Mouse (Mus musculus) forebrain, embryonic 13.5 days (tissue): ENCODE data around the gene Wdr46. TPM values are rescaled to one million over a fixed set of nuclear protein-coding genes. Genes with fewer than 3 reads are reported as not detected.

Experiments
- ATAC-seq: fragments of 200-750 bp; cut with Nextera tagmentation; 2 replicates; pipeline ENCODE4 v1.8.0; 2017
- H3K27ac ChIP-seq: fragments of 300-500 bp; sonication (generic); 2 replicates; pipeline ENCODE4 v1.5.1; 2015; ENCODE audit warnings: inconsistent platforms, mild to moderate bottlenecking, moderate library complexity
- H3K27me3 ChIP-seq: fragments of 300-500 bp; sonication (generic); 2 replicates; pipeline ENCODE4 v1.6.1; 2015; ENCODE audit warnings: mild to moderate bottlenecking, inconsistent platforms
- H3K36me3 ChIP-seq: fragments of 300-500 bp; sonication (generic); 2 replicates; pipeline ENCODE4 v1.6.1; 2015; ENCODE audit warnings: mild to moderate bottlenecking, inconsistent platforms; ENCODE audit not compliant: poor library complexity, severe bottlenecking
- H3K4me1 ChIP-seq: fragments of 300-500 bp; sonication (generic); 2 replicates; pipeline ENCODE4 v1.6.1; 2015; ENCODE audit warnings: inconsistent platforms
- H3K4me2 ChIP-seq: fragments of 300-500 bp; sonication (generic); 2 replicates; pipeline ENCODE4 v1.6.1; 2015; ENCODE audit warnings: inconsistent platforms, mild to moderate bottlenecking, moderate library complexity
- H3K4me3 ChIP-seq: fragments of 300-500 bp; sonication (generic); 2 replicates; pipeline ENCODE4 v1.5.1; 2015; ENCODE audit warnings: mild to moderate bottlenecking, inconsistent platforms
- H3K9ac ChIP-seq: fragments of 300-500 bp; sonication (generic); 2 replicates; pipeline ENCODE4 v1.6.1; 2015; ENCODE audit warnings: mild to moderate bottlenecking, inconsistent platforms
- H3K9me3 ChIP-seq: fragments of 300-500 bp; sonication (generic); replicated peaks from 2 replicates; pipeline ENCODE4 v1.6.1; 2016; ENCODE audit warnings: inconsistent platforms
- WGBS: fragments of 180-500 bp; shearing (Covaris S2); methylation state at CpG from one replicate; pipeline ENCODE4 v1.1.7; 2015; 5-methylcytosine and 5-hydroxymethylcytosine counted together
- polyA plus RNA-seq: library from polyadenylated mRNA; unstranded; fragments of >200 nt; fragmentation: Nextera tagmentation; extraction: Ambion mirVana; gene quantifications from 2 replicates; pipeline ENCODE4 v1.2.1, GENCODE M21; 2015

The Wdr46 gene
- polyA plus RNA-seq, 1 experiment from 2014 or later, result 28.4 TPM

DNA sequence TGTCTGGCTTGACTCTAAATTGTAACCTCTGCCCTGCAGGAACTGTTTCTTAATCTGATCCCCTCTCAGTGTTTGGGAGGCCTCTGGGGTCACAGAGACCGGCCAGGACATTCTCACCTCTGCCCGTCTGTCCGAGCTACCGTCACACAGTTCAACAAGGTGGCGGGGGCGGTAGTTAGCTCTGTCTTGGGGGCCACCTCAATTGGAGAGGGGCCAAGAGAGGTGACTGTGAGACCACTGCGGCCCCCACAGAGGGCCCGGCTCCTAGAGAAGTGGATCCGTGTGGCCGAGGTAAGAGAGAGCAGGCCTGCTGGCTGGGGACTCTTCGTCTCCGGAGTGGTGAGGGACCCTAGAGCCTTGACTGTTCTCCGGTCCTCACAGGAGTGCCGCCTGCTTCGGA lies 7.5 kb upstream of the Wdr46 start:
- Histone ChIP-seq H3K4me3 (no peak overlapping the region), H3K27ac (no peak overlapping the region), H3K4me2 (no peak overlapping the region), H3K9ac (no peak overlapping the region), H3K4me1 (peaks cover 24% of the 10 kb centered on the region), H3K36me3 (peaks cover 58% of the 10 kb centered on the region), H3K27me3 (0 out of 2 replicates have a peak, but pooled peaks cover 2% of the 10 kb centered on the region), H3K9me3 (no peaks in the 10 kb centered on the region)
- WGBS, result 96% methylated on average over 15 of the region's 15 CpGs
- ATAC-seq, result no peak

DNA sequence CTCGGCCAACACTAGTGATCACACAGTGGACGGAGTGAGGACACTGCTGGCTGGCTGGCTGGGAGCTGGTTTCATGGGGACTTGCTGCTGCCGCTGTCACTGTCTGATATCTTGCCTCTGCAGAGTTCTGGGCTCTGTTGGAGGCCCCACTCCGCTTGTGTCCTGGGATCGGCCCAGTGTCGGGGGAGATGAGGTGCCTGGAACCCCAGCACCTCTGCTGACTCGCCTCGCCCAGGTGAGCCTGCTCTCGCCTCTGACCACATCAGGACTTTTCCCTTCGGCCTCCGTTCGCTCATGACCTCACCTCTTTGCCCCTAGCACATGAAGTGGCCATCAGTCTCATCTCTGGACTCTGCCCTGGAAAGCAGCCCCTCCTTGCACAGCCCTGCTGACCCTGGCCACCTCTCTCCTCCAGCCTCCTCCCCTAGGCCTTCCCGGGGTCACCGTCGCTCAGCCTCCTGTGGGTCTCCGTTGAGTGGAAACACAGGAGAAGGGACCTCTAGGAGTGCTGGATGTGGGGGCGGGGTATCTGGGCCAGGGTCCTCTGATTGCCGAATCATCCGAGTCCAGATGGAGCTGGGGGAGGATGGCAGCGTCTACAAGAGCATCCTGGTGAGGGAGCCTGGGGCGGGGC lies 4.9 kb upstream of the Wdr46 start:
- no peak for ATAC-seq
- no peaks in the 10 kb centered on the region for H3K9me3 ChIP-seq
- peak overlapping the region; percentile 13; the same call in 1 of the 2 replicates for H3K9ac ChIP-seq
- WGBS, result 91% methylated on average over 21 of the region's 21 CpGs
- peaks cover 21% of the 10 kb centered on the region for H3K4me1 ChIP-seq
- 0 out of 2 replicates have a peak overlapping the region, but pooled peaks have one; percentile 1 for H3K4me3 ChIP-seq
- no peak overlapping the region for H3K27ac ChIP-seq
- H3K4me2 ChIP-seq, result no peak overlapping the region
- peaks cover 68% of the 10 kb centered on the region for H3K36me3 ChIP-seq
- 0 out of 2 replicates have a peak, but pooled peaks cover 2% of the 10 kb centered on the region for H3K27me3 ChIP-seq

DNA sequence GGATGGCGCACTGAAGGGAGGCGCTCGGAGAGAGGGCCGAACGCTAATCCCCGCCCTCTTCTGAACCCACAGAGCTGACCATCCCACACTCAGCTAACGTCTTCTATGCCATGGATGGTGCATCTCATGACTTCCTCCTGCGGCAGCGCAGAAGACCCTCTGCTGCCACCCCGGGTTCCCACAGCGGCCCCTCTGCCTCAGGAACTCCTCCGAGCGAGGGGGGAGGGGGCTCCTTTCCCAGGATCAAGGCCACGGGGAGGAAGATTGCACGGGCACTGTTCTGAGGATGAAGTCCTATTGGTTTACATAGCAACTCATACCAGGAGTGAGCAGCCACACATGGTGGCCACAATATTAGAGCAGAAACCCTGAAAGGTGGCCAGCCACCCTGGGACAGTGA lies 3.5 kb upstream of the Wdr46 start:
- Histone ChIP-seq H3K9me3 (no peaks in the 10 kb centered on the region), H3K4me2 (no peak overlapping the region)

GRCm38 (mm10) chr17:33938783-33939182 lies 1.7 kb upstream of the Wdr46 start:
- H3K27ac ChIP-seq, result no peak overlapping the region
- no peak for ATAC-seq
- peak overlapping the region; percentile 77 for H3K4me3 ChIP-seq
- no peak overlapping the region for H3K9ac ChIP-seq
- no peaks in the 10 kb centered on the region for H3K27me3 ChIP-seq
- peaks cover 59% of the 10 kb centered on the region for H3K36me3 ChIP-seq
- 86% methylated on average over 11 of the region's 11 CpGs for WGBS
- H3K4me1 ChIP-seq, result peaks cover 24% of the 10 kb centered on the region
- H3K9me3 ChIP-seq, result no peaks in the 10 kb centered on the region
- peak overlapping the region; percentile 97 for H3K4me2 ChIP-seq

More for the DNA sequence above, 3.5 kb upstream of the Wdr46 start:
- H3K4me1 ChIP-seq, result peaks cover 22% of the 10 kb centered on the region
- peaks cover 66% of the 10 kb centered on the region for H3K36me3 ChIP-seq
- no peak for ATAC-seq
- H3K4me3 ChIP-seq, result no peak overlapping the region
- no peak overlapping the region for H3K27ac ChIP-seq
- no peaks in the 10 kb centered on the region for H3K27me3 ChIP-seq
- H3K9ac ChIP-seq, result no peak overlapping the region
- WGBS, result 85% methylated on average over 15 of the region's 15 CpGs

DNA sequence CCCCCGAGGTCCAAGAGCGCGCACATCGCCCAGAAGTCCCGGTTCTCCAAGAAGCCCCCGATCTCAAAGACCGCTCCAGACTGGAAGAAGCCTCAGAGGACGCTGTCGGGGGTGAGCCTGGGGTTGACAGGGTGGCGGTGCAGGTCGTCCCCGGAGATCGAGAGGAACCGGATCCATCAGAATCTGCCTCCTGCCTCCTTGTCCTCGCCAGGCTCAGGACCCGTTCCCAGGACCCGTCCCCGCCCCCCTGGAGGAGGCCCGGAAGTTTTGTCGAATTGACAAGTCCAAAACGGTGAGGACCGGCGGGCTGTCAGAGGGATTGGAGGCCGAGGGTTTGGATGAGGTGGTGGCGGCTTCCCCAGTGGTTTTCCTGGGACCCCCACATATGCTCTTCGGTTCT lies 521 bp downstream of the Wdr46 start:
- Histone ChIP-seq H3K9me3 (no peaks in the 10 kb centered on the region), H3K27me3 (no peaks in the 10 kb centered on the region), H3K27ac (no peak overlapping the region), H3K9ac (peak overlapping the region; percentile 81), H3K4me2 (peak overlapping the region; percentile 97), H3K36me3 (peaks cover 60% of the 10 kb centered on the region), H3K4me1 (peaks cover 24% of the 10 kb centered on the region), H3K4me3 (peak overlapping the region; percentile 77)
- ATAC-seq, result peak; percentile 3; the same call in 1 of the 2 replicates
- WGBS, result 4% methylated on average over 26 of the region's 26 CpGs

GRCm38 (mm10) chr17:33941381-33941780 lies 921 bp downstream of the Wdr46 start:
- WGBS, result 66% methylated on average over 19 of the region's 19 CpGs
- Histone ChIP-seq H3K4me2 (peak overlapping the region; percentile 97), H3K27me3 (no peaks in the 10 kb centered on the region), H3K27ac (no peak overlapping the region), H3K4me3 (peak overlapping the region; percentile 77), H3K9me3 (no peaks in the 10 kb centered on the region), H3K36me3 (peaks cover 60% of the 10 kb centered on the region), H3K9ac (peak overlapping the region; percentile 81), H3K4me1 (peaks cover 24% of the 10 kb centered on the region)
- ATAC-seq, result no peak

GRCm38 (mm10) chr17:33943454-33943853 lies 3.0 kb downstream of the Wdr46 start:
- no peak overlapping the region for H3K27ac ChIP-seq
- no peak overlapping the region for H3K9ac ChIP-seq
- H3K4me3 ChIP-seq, result no peak overlapping the region
- H3K4me2 ChIP-seq, result no peak overlapping the region
- H3K27me3 ChIP-seq, result no peaks in the 10 kb centered on the region
- H3K4me1 ChIP-seq, result peaks cover 24% of the 10 kb centered on the region
- 94% methylated on average over 15 of the region's 15 CpGs for WGBS
- H3K9me3 ChIP-seq, result no peaks in the 10 kb centered on the region
- H3K36me3 ChIP-seq, result peaks cover 60% of the 10 kb centered on the region
- ATAC-seq, result no peak

DNA sequence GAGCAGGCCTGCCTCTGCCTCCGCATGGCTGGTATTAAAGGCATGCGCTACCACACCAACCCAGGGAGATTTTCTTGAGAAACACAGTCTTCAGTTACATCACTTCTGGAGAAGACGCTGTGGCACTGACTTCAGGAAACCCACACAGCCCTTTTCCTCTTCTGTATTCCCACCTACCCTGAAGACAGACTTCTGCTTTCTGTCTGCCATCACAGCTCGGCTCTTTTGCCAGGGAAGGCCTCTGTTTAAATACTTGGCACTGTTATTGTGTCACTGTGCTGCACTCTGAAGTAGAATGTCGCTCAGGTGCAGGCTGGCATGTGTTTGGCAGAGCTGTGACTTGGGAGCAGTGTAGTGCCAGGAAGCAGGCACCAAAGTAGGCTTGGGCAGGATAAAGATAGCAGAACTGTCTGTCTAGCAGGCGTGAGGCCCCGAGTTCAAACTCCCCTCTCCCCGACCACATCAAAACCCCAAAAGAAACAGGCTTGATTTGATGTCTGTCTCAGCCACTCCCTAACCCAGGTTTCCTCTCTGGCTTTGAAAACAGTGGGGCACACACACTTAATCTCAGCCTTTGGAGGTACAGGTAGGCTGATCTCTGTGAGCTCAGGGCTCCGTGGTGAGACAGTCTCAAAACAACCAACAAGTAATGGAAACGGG lies 7.1 kb downstream of the Wdr46 start:
- no peaks in the 10 kb centered on the region for H3K9me3 ChIP-seq
- 93% methylated on average over 10 of the region's 10 CpGs for WGBS
- H3K4me1 ChIP-seq, result peaks cover 31% of the 10 kb centered on the region
- H3K27me3 ChIP-seq, result no peaks in the 10 kb centered on the region
- H3K4me3 ChIP-seq, result no peak overlapping the region
- no peak overlapping the region for H3K4me2 ChIP-seq
- no peak for ATAC-seq
- H3K9ac ChIP-seq, result no peak overlapping the region
- H3K36me3 ChIP-seq, result peaks cover 88% of the 10 kb centered on the region
- H3K27ac ChIP-seq, result no peak overlapping the region

DNA sequence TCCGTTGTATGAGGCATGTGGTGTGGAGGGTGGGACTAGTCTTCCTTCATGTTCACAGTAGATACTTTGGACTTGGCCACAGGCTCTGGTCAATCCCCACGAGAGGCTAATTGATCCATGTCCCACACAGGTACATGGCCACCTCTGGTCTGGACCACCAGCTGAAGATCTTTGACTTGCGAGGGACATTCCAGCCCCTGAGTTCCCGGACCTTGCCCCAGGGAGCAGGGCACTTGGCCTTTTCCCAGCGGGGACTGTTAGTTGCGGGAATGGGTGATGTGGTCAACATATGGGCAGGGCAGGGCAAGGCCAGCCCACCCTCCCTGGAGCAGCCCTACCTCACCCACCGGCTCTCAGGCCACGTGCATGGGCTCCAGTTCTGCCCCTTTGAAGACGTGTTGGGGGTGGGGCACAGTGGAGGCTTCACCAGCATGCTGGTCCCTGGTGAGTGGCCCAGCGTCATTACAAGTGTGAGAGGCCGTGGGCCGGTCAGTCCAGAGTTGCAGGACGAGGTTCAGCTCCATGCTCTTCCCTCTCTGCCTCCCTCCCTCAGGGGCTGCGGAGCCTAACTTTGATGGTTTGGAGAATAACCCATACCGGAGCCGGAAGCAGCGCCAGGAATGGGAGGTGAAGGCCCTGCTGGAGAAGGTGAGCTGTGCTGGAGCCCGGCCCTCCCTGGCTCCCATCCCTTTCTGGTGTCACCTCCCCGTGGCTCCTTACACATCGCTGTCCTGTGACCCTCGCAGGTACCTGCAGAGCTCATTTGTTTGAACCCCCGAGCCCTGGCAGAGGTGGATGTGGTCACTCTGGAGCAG lies 7.8 kb downstream of the Wdr46 start:
- H3K4me1 ChIP-seq, result peaks cover 38% of the 10 kb centered on the region
- H3K4me3 ChIP-seq, result no peak overlapping the region
- H3K9me3 ChIP-seq, result no peaks in the 10 kb centered on the region
- WGBS, result 89% methylated on average over 22 of the region's 22 CpGs
- H3K36me3 ChIP-seq, result peaks cover 89% of the 10 kb centered on the region
- no peak overlapping the region for H3K27ac ChIP-seq
- no peak overlapping the region for H3K9ac ChIP-seq
- no peak overlapping the region for H3K4me2 ChIP-seq
- ATAC-seq, result no peak
- H3K27me3 ChIP-seq, result no peaks in the 10 kb centered on the region

- Histone ChIP-seq H3K36me3 (peaks cover 89% of the 10 kb centered on the region), H3K4me1 (peaks cover 46% of the 10 kb centered on the region), H3K4me2 (no peak overlapping the region)
Measured at GRCm38 (mm10) chr17:33948905-33949537, 8.6 kb downstream of the Wdr46 start.

DNA sequence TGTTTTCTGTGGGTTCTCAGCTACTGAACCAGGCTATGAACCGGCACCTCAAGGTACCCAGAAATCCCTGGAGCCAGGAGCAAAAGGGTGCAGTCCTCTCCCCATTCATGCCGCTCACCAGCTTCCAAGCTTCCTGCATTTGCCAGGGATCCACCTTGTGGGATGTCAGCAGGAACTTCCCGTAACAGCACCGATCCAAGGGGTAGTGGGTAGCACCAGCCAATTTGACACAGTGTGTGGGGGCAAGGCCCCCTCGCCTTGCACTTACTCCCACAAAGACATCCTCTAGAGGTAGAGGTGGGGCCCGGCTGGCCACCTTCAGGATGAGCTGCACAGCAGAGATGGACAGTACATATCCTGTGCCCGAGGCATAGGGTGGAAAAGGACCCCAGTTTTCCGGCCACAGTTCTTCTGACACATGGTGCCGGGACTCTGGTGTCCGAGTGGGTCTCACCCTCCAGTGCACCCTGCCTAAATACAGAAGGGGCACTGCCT lies 9.7 kb downstream of the Wdr46 start:
- no peaks in the 10 kb centered on the region for H3K9me3 ChIP-seq
- peaks cover 84% of the 10 kb centered on the region for H3K36me3 ChIP-seq
- no peaks in the 10 kb centered on the region for H3K27me3 ChIP-seq
- peak overlapping the region; percentile 79 for H3K9ac ChIP-seq
- WGBS, result 79% methylated on average over 10 of the region's 10 CpGs
- peak overlapping the region; percentile 86; the same call in 1 of the 2 replicates for H3K27ac ChIP-seq
- H3K4me2 ChIP-seq, result peak overlapping the region; percentile 91
- peaks cover 54% of the 10 kb centered on the region for H3K4me1 ChIP-seq
- peak overlapping the region; percentile 50 for H3K4me3 ChIP-seq
- ATAC-seq, result no peak

More at GRCm38 (mm10) chr17:33948905-33949537, 8.6 kb downstream of the Wdr46 start:
- H3K9me3 ChIP-seq, result no peaks in the 10 kb centered on the region
- no peak overlapping the region for H3K9ac ChIP-seq
- no peak overlapping the region for H3K4me3 ChIP-seq
- no peak for ATAC-seq
- H3K27ac ChIP-seq, result no peak overlapping the region
- 92% methylated on average over 19 of the region's 19 CpGs for WGBS
- H3K27me3 ChIP-seq, result no peaks in the 10 kb centered on the region
